Mouse (Mus musculus) liver, embryonic 14.5 days (tissue): ENCODE results near the gene Apol9b. TPM values are rescaled to one million over a fixed set of nuclear protein-coding genes. Genes with fewer than 3 reads are reported as not detected.

Experiments
- ATAC-seq: fragments of 200-750 bp; cut with Nextera tagmentation; 2 replicates; pipeline ENCODE4 v1.8.0; 2017; ENCODE audit warnings: moderate number of reproducible peaks, mild to moderate bottlenecking, moderate library complexity; ENCODE audit not compliant: insufficient read depth
- DNase-seq, 3 experiments: peaks; one replicate each; pipeline ENCODE4 v3.0.0-alpha.2; 2012 to 2013; ENCODE audit warnings: low read depth in 3 of 3, low spot score in 3 of 3
- H3K27ac ChIP-seq: fragments of 300-500 bp; sonication (generic); 2 replicates; pipeline ENCODE4 v1.5.1; 2014; ENCODE audit warnings: moderate library complexity, mild to moderate bottlenecking, control low read depth, inconsistent platforms
- H3K27me3 ChIP-seq: fragments of 300-500 bp; sonication (generic); 2 replicates; pipeline ENCODE4 v1.6.1; 2014; ENCODE audit warnings: mild to moderate bottlenecking, low read length, moderate library complexity; ENCODE audit not compliant: control insufficient read depth, insufficient read depth
- H3K36me3 ChIP-seq: fragments of 300-500 bp; sonication (generic); replicated peaks from 2 replicates; pipeline ENCODE4 v1.6.1; 2014; ENCODE audit warnings: low read depth; ENCODE audit not compliant: control insufficient read depth, insufficient read depth
- H3K4me1 ChIP-seq, 2 experiments: fragments of 200-500 bp in 1 of 2; fragments of 300-500 bp in 1 of 2; sonication (generic) in 1 of 2; replicated peaks; 2 replicates each; pipeline ENCODE4 v1.6.1; 2012 to 2014; ENCODE audit warnings: antibody characterized with exemption in 1 of 2, inconsistent platforms in 1 of 2, low read length in 1 of 2; ENCODE audit not compliant: control insufficient read depth in 2 of 2, insufficient read depth in 2 of 2
- H3K4me2 ChIP-seq: fragments of 300-500 bp; sonication (generic); 2 replicates; pipeline ENCODE4 v1.6.1; 2014; ENCODE audit warnings: low read depth, mild to moderate bottlenecking, control low read depth, moderate library complexity
- H3K4me3 ChIP-seq, 2 experiments: fragments of 200-500 bp in 1 of 2; fragments of 300-500 bp in 1 of 2; sonication (generic) in 1 of 2; 2 replicates each; pipeline ENCODE4 v1.5.1; 2012 to 2014; ENCODE audit warnings: low read depth in 2 of 2, low read length in 2 of 2, mild to moderate bottlenecking in 2 of 2, control low read depth in 1 of 2, inconsistent platforms in 1 of 2, moderate library complexity in 1 of 2; ENCODE audit not compliant: insufficient read depth in 1 of 2
- H3K9ac ChIP-seq: fragments of 300-500 bp; sonication (generic); replicated peaks from 2 replicates; pipeline ENCODE4 v1.6.1; 2014; ENCODE audit warnings: mild to moderate bottlenecking, control low read depth, moderate library complexity
- H3K9me3 ChIP-seq: fragments of 300-500 bp; sonication (generic); 2 replicates; pipeline ENCODE4 v1.6.1; 2016; ENCODE audit warnings: low read length, mixed read lengths; ENCODE audit not compliant: control insufficient read depth
- CTCF ChIP-seq: IDR thresholded peaks from 2 replicates; pipeline ENCODE4 v1.5.1; 2016; ENCODE audit warnings: antibody characterized with exemption, low read depth, control low read depth
- EP300 ChIP-seq: IDR thresholded peaks from 2 replicates; pipeline ENCODE4 v1.6.1; 2016; ENCODE audit warnings: antibody characterized with exemption, low read depth
- WGBS: fragments of 180-500 bp; shearing (Covaris S2); extraction: QIAGEN DNeasy Blood & Tissue Kit; methylation state at CpG from one replicate; pipeline ENCODE4 v1.1.7; 2014; ENCODE audit not compliant: insufficient replicate concordance; 5-methylcytosine and 5-hydroxymethylcytosine counted together
- polyA plus RNA-seq, 2 experiments: library from polyadenylated mRNA; depleted of rRNA in 1 of 2; stranded (reverse) in 1 of 2; unstranded in 1 of 2; fragments of >200 nt; fragmentation: Nextera tagmentation in 1 of 2; extraction: Ambion mirVana in 1 of 2; gene quantifications; 2 replicates each; pipeline versions ENCODE4 v1.2.1 to v1.2.3; 2012 to 2014

Apol9b gene
- polyA plus RNA-seq, 2 experiments, result 0.04 to 0.06 TPM

GRCm38 (mm10) chr15:77764391-77765006, 35.7 kb downstream of the Apol9b start:
- no peak overlapping the region for H3K27ac ChIP-seq
- 83% methylated on average over 13 of the region's 13 CpGs for WGBS

GRCm38 (mm10) chr15:77765484-77766093, 36.8 kb downstream of the Apol9b start:
- Histone ChIP-seq H3K27me3 (no peaks in the 10 kb centered on the region), H3K27ac (no peak overlapping the region), H3K4me1 (no peaks in the 10 kb centered on the region), H3K9ac (no peak overlapping the region), H3K4me3 (no peak overlapping the region), H3K9me3 (no peaks in the 10 kb centered on the region), H3K4me2 (no peak overlapping the region), H3K36me3 (peaks cover 95% of the 10 kb centered on the region)
- ATAC-seq (no peak), DNase-seq (no peak)
- 90% methylated on average over 16 of the region's 16 CpGs for WGBS
- no peak for TF ChIP-seq CTCF
- no peak for TF ChIP-seq EP300

More at GRCm38 (mm10) chr15:77764391-77765006, 35.7 kb downstream of the Apol9b start:
- Histone ChIP-seq H3K36me3 (peaks cover 85% of the 10 kb centered on the region), H3K4me3 (no peak overlapping the region), H3K9ac (no peak overlapping the region), H3K27me3 (no peaks in the 10 kb centered on the region), H3K9me3 (no peaks in the 10 kb centered on the region), H3K4me2 (no peak overlapping the region), H3K4me1 (no peaks in the 10 kb centered on the region)
- ATAC-seq, result no peak
- TF ChIP-seq CTCF, result no peak
- no peak for DNase-seq

DNA sequence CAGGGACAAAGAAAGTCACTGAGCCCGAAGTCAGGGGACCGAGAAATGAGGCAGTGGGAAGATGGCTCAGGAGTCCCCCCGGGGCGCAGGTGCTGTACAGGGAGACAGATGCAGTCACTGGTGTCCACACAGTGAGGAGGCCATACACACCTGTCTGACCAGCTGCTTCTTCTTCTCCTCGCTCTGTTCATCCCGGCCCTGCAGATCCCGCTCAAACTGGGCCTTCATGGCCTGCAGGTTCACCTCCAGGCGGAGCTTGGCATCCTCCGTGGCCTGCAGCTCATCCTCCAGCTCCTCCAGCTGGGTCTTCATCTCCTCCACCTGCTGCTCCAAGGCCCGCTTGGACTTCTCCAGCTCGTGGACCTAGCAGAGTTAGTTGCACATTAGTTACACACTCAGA, 38.1 kb downstream of the Apol9b start:
- H3K9me3 ChIP-seq, result no peaks in the 10 kb centered on the region
- H3K27me3 ChIP-seq, result no peaks in the 10 kb centered on the region
- no peak for ATAC-seq
- DNase-seq, result no peak
- H3K4me1 ChIP-seq, result no peaks in the 10 kb centered on the region
- peaks cover 94% of the 10 kb centered on the region for H3K36me3 ChIP-seq
- WGBS, result 87% methylated on average over 11 of the region's 11 CpGs
- H3K4me3 ChIP-seq, result no peak overlapping the region
- no peak overlapping the region for H3K27ac ChIP-seq
- TF ChIP-seq CTCF, result no peak; the same call in 1 of the 2 replicates
- TF ChIP-seq EP300, result no peak
- no peak overlapping the region for H3K9ac ChIP-seq
- H3K4me2 ChIP-seq, result no peak overlapping the region

GRCm38 (mm10) chr15:77770341-77770740, 41.5 kb downstream of the Apol9b start:
- DNase-seq (no peak), ATAC-seq (no peak)
- Histone ChIP-seq H3K4me2 (no peak overlapping the region), H3K36me3 (peaks cover 93% of the 10 kb centered on the region), H3K4me1 (peaks cover 16 to 19% of the 10 kb centered on the region in 2 experiments), H3K9ac (no peak overlapping the region), H3K4me3 (no peak overlapping the region), H3K27me3 (no peaks in the 10 kb centered on the region), H3K27ac (no peak overlapping the region), H3K9me3 (no peaks in the 10 kb centered on the region)
- 85% methylated on average over 5 of the region's 5 CpGs for WGBS
- TF ChIP-seq EP300 (no peak), CTCF (no peak)

DNA sequence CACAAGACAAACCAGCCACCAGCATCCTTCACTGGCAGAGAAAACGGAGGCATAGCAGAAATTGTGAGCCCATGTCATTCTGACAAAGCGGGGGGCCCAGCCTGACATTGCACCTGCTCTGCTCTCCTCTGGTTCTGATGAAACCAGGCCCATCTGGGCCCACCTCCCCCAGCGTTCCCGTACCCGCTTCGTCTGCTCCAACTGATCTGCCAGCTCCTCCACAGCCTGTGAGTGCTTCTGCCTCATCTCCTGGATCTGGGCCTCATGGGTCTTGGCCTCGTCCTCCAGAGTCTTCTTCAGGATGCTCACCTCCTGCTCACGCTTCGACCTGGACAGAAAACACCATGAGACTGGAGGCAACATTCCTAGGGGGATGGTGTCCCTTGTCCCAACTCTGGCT, 42.1 kb downstream of the Apol9b start:
- Histone ChIP-seq H3K4me3 (no peak overlapping the region), H3K9me3 (no peaks in the 10 kb centered on the region), H3K36me3 (peaks cover 90% of the 10 kb centered on the region), H3K27me3 (no peaks in the 10 kb centered on the region), H3K4me1 (peaks cover 16 to 19% of the 10 kb centered on the region in 2 experiments), H3K4me2 (no peak overlapping the region), H3K27ac (no peak overlapping the region), H3K9ac (no peak overlapping the region)
- ATAC-seq (no peak), DNase-seq (no peak)
- no peak for TF ChIP-seq EP300
- no peak for TF ChIP-seq CTCF
- WGBS, result 87% methylated on average over 9 of the region's 9 CpGs
